In the genomic region with DNA sequence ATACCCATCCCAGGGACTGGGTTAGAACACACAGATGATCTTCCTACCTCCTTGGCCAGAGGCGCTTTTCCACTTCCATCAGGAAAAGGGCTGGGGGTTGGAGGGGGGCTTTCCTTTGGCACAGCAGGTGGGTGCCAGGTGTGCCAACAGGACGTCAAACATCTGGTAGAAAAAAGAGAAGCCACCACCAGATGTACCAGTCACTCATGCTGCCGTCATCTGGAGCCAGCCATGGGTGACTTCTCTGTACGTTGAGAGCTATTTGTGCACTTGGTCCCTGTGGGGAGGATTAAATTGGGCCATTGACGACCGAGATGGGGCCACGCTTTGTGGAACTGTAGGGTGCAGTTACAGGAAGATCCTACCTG, we compare ENCODE assay signal across 14 mouse cellular contexts. TPM values are rescaled to one million over a fixed set of nuclear protein-coding genes. Genes with fewer than 3 reads are reported as not detected.
DNase-seq lines count a peak whose midpoint lies in the region; ATAC-seq and TF ChIP-seq lines count a peak whose summit lies in the region.
"Had no signal": no experiment of that assay in that cellular context is flagged by ENCODE, and none has a peak within 500 bp of the region (broad histone marks: within the 10 kb centered on the region; RNA-seq: fewer than 3 reads in every experiment).

No protein-coding gene starts in this region.

- DNase-seq in lung, postnatal 25 days (ENCODE audit: low spot score): peak; percentile 34
- DNase-seq in lung, postnatal 14 days: no peak
- DNase-seq in G1E (ENCODE audit: low spot score): no peak
- DNase-seq in thymus, postnatal 14 days: peak; percentile 67
- DNase-seq in left cerebral cortex, adult 11 months (ENCODE audit: low spot score): no peak
- no peak for DNase-seq in lung, postnatal 36 days
- DNase-seq: adrenal gland, postnatal 25 days; cerebellum, adult 11 months; kidney, adult 11 months; right cerebral cortex, postnatal 14 days had no signal

- no peak overlapping the region for H3K9ac ChIP-seq in liver, embryonic 15.5 days

- no peaks in the 10 kb centered on the region for H3K27me3 ChIP-seq in G1E (ENCODE audit: insufficient read depth, low read length)
- no peaks in the 10 kb centered on the region for H3K27me3 ChIP-seq in liver, embryonic 15.5 days

- H3K27ac ChIP-seq in liver, embryonic 15.5 days (replicated peaks): no peak overlapping the region

- 33% methylated on average over 7 of the region's 7 CpGs for WGBS in liver, embryonic 15.5 days (ENCODE audit: insufficient replicate concordance)

- peak overlapping the region; percentile 74 for H3K4me3 ChIP-seq in G1E (ENCODE audit: low read depth, low read length)
- H3K4me3 ChIP-seq in liver, embryonic 15.5 days (replicated peaks): peak overlapping the region; percentile 41; the same call in 1 of the 2 replicates

- H3K4me2 ChIP-seq in liver, embryonic 15.5 days: peak overlapping the region; percentile 40

- ATAC-seq in G1E (ENCODE audit: extremely low read depth, insufficient number of reproducible peaks, low FRiP score, poor library complexity, severe bottlenecking): no peak
- ATAC-seq in liver, embryonic 15.5 days (ENCODE audit: insufficient read depth): no peak

- no peaks in the 10 kb centered on the region for H3K9me3 ChIP-seq in G1E (replicated peaks)
- no peaks in the 10 kb centered on the region for H3K9me3 ChIP-seq in liver, embryonic 15.5 days (replicated peaks)

- peaks cover 60% of the 10 kb centered on the region for H3K36me3 ChIP-seq in G1E (replicated peaks)
- H3K36me3 ChIP-seq in liver, embryonic 15.5 days (replicated peaks): no peaks in the 10 kb centered on the region

- no peak for TF ChIP-seq CTCF in G1E (IDR thresholded peaks at IDR 0.05; ENCODE audit: low read depth, low read length)

- peaks cover 86% of the 10 kb centered on the region for H3K4me1 ChIP-seq in G1E (ENCODE audit: insufficient read depth, low read depth, low read length)
- peaks cover 22% of the 10 kb centered on the region for H3K4me1 ChIP-seq in liver, embryonic 15.5 days (replicated peaks)

RNA-seq across cellular contexts. Expression of a gene that starts 2.7 kb away (rescaled TPM):
- total RNA-seq in G1E (2014; fragmentation: Nextera tagmentation) (717 and 822 TPM in 2 replicates), G1E (2017) (184 and 222 TPM in 2 replicates)
- 540 and 565 TPM in 2 replicates for polyA plus RNA-seq in G1E (2012)
- 80.7 and 81.0 TPM in 2 replicates for polyA plus RNA-seq in liver, embryonic 15.5 days (2015; fragmentation: Nextera tagmentation; extraction: Ambion mirVana)

RNA-seq across cellular contexts. Expression of a gene that starts 28.5 kb away (rescaled TPM):
- total RNA-seq in G1E (2014; fragmentation: Nextera tagmentation) (0.98 TPM in 1 of 2 replicates, not detected in the other), G1E (2017) (0.60 and 1.1 TPM in 2 replicates)
- 0.30 and 0.79 TPM in 2 replicates for polyA plus RNA-seq in G1E (2012)
- polyA plus RNA-seq in liver, embryonic 15.5 days (2015; fragmentation: Nextera tagmentation; extraction: Ambion mirVana): 0.07 and 0.23 TPM in 2 replicates
- total RNA-seq: adrenal gland, postnatal 25 days; granulocyte monocyte progenitor cell, adult 5-6 weeks; heart, postnatal 25 days had no signal
- polyA plus RNA-seq: large intestine, adult 2 months had no signal

Comparison
In these comparisons a context has a peak if more than half of its experiments do, and no peak if none do; other contexts are left out.
1. DNase-seq: peak in lung, postnatal 25 days (single experiment) and thymus, postnatal 14 days (single experiment); none in lung, postnatal 14 days (single experiment), G1E (single experiment), left cerebral cortex, adult 11 months (single experiment) and lung, postnatal 36 days (single experiment).